Mouse (Mus musculus) cerebellum, postnatal 14 days (tissue): ENCODE measurements around the gene 4933428G20Rik.
A peak's percentile ranks its signal among the peaks of the same experiment; 100 is the strongest.

Source experiments
- DNase-seq, 2 experiments: peaks; one replicate each; pipeline ENCODE4 v3.0.0; 2021; ENCODE audit warnings: mixed read lengths in 2 of 2

4933428G20Rik gene

DNA sequence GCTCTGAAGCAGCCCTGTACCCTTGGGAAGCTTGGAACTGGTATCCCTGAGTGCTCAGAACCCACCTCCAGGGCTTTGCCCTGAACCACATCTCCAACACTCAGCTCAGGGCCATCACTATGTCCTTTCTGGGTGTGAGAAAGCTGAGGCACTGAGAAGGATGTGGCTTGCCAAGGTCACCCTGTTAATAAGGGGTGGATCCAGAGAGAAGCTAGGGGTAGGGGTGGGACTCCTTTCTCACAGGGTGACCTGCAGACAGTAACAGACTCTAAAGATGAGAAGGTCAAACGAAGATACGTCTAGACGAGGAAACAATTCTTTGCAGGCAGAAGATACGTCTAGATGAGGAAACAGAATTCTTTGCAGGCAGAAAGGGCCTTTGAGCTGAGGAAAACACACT, 2.7 kb upstream of the 4933428G20Rik start:
- no peak for DNase-seq

DNA sequence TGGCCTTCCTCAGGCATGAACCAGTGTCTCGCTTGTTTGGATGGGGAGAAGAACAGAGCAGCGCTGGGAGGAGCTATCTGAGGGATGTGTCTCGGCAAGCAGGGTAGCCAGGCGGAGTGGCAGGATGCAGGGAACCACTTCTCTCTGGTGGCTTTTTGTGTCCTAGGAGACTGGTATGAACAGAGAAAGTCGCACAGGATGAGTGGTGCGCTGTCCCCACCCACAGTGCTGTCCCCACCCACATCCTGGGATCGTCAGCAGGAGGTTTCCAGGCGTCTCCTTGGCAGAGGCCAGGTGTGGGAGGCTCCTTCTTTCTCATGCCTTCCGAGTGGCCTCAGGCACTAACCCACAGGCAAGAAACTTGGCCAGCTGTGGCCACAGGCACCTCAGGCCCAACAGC, 2.2 kb upstream of the 4933428G20Rik start:
- no peak for DNase-seq

DNA sequence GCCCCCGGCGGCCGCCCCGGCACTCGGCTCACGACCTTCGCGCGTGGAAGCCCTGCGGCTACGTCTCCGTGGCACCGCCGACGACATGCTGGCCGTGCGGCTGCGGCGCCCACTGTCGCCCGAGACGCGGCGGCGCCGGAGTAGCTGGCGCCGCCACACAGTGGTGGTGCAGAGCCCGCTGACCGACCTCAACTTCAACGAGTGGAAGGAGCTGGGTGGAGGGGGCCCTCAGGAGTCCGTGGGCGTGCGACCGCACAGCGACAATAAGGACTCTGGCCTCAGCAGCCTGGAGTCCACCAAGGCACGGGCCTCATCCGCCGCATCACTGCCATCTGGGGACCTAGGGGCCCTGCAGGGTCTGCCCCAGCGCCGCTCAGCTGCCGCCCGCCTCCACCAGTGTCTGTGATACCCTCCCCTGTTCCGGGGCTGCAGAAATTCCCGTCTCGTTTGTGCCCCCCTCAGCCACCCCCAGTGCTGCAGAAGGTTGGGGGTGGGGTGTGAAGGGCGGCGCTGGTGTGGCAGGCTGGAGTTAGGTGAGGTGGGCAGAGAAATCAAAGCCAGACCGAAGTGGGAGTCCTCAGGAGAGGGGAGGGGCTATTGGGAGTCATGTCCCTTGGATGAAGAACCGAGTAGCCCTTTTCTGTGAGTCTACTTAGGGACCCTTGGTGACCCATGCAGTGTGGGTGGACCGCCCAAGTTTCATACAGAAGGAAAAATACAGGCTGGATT, 744 bp upstream of the 4933428G20Rik start:
- DNase-seq = peak in 1 of 2 experiments; percentile 35

DNA sequence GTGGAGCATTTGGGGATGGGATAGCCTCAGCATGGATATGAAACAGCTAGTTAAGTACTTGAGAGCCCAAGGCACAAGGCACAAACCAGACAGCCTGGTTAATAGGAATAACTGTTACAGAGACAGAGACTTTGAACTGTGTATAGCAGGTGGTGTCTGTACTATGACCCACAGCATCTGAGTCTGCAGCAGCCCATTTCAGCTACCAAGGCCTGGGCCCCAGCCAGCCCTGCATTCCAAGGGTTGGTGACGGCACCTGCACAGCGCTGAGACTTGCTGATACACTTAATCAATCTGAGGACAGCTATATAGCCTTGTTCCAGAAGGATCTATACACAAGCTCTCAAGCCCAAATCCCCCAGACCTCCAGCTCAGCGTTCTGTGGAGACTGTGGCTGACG, 2.6 kb downstream of the 4933428G20Rik start:
- no peak for DNase-seq

DNA sequence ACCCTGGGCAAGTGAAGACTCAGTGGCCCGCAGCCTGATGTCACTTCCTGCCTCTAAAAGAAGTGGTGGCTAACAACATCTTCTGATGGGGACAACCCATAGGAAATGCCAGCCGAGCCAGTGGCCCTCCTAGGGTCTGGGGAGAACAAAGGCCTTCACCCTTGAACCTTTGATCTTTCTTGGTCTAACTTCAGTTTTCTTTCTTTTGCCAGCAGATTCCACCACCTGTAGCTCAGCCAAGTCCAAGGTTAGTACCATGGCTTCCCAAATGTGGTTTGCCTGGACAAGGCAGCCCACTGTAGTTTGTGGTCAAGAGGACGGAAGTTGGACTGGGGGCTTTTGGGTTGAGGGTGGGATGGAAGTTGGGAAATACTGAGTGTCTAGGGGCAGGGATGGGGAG, 7.3 kb downstream of the 4933428G20Rik start:
- DNase-seq = no peak

DNA sequence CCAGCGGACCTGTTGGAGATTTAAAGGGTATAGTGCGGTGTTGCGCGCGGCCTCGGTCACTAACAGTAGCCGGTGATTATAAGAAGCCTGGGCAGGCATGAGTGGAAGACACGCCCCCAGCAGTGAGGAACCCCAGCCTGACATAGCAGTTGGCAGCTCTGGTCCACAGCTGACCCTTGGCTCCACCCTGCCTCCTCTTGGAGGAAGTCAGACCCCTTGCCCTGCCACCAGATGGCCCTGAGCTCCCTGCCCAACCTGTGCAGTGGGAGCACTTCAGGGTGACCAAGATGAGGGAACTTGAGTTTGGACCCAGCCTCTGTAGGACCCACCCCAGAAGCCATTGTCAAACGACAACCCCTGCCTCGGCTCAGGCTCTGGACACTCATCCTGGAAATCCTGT, 8.5 kb downstream of the 4933428G20Rik start:
- peak in 1 of 2 experiments; percentile 53 for DNase-seq

DNA sequence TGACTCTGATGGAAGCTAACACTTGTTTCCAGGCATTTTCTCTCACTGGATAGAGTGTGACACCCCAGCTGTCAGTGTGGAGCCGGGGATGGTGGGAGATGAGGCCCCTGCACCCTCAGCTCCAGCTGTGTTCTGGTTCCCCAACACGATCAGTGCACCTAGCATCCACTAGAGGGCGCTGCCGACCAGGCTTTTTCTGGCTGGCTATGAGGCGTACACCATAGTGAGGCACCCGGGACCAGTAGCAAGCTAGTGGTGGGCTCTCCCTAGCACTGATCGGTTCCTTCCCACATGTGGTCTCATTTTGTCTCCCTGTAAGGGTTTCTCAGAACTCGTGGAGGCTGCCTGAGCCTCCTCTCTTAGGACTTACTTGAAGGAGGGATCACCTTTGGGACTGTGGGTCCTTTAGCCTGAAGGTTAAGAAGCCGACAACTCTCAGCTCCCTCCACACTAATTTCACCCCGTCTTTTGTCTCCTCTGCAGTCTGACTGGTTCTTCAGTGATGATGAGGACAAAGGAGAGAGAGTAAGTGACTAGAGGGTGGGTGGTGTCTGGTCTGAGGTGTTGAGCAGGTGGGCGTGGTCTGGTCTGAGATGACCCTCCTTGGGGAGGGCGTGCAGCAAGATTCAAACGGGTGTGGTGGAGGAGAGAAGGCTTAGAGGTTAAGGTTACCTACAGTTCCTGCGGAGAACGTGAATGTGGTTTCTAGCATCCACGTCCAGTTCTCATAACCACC, 10.4 kb downstream of the 4933428G20Rik start:
- peak; percentile 87 for DNase-seq

DNA sequence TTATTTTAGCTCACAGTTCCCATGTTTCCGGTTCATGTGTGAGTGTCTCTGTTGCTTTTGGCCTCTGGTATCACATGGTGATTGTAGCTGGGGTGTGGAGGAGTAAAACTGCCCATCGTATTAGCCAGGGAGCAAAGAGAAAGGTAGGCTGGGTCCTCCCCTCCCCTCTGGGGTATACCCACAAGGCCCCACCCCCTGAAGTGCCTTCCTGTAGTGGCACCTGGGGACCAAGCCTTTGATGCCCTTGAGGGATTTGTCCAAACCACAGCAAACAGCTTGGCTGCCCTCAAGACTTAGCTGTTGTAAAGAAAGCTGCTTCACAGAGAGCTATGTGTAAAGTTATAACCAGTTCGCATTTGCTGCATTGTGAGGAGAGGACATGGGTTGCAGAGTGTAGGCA, 12.5 kb downstream of the 4933428G20Rik start:
- no peak for DNase-seq

DNA sequence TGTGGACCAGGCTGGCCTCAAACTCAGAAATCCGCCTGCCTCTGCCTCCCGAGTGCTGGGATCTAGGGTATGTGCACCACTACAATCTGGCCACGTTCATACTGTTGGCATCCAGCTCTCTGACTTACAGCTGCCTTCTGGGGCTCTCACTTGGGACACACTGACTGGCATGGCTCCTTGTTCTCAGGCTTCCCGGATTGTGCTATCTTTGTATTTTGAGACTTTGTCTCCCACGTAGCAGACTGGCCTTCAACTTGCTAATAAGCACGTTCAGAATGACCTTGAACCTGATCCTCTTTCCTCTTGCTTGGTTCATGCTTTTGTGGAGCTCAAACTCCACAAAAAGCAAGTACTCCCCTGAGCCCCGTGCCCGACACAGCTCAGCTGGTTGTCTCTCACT, 14.5 kb downstream of the 4933428G20Rik start:
- no peak for DNase-seq

DNA sequence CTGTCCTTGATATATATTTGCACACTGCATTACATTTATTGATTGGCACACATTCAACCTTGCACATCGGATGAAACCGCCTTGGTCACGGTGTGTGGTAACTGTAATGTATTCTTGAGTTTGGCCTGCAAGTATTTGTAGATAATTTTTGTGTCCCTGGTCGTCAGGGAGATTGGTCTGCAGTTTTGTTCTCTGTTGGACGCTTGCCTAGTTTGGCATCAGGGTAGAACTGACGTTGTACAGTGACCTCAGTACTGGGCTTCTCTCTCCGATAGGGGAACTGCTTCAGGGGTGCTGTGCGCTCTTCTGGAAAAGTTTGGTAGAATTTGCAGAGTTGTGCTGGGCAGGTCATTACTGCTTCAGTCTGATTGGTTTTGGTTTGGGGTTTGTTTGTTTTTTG, 20.3 kb downstream of the 4933428G20Rik start:
- DNase-seq = no peak

DNA sequence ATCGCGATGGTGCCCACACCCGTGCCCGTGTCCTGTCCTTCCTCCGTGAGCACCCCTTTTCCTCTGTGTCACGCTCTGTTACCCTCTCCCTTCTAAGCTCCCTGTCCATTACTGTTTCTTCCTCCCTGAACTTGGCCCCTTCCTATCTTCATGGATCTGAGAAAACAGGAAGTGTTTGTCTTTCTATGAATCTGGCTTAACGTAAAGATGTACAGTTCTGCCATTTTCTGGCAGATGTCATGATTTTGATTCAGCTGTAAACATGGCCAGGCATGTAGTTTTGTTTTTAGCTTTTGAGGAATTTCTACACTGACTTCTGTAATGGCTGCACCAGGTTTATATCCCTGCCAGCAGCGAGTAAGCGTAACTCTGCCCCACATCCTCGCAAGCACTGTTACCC, 21.1 kb downstream of the 4933428G20Rik start:
- DNase-seq = no peak

DNA sequence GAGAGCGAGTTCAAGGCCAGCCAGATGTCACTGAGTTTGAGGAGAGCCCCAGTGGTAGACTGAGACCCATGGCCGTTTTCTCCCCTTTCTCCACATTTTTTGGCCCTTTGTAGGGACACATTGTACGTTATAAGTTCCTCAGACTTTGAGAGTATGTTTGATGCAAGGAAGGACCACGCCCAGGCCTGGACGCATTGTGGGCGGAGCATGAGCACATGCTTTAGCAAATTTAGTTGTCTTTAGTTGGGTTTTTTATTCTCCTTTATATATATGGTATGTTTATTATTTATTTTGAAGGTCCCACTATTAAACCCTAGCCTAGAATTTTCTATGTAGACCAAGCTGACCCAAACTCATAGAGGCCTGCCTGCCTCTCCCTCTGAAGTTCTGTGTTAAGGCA, 21.8 kb downstream of the 4933428G20Rik start:
- no peak for DNase-seq

DNA sequence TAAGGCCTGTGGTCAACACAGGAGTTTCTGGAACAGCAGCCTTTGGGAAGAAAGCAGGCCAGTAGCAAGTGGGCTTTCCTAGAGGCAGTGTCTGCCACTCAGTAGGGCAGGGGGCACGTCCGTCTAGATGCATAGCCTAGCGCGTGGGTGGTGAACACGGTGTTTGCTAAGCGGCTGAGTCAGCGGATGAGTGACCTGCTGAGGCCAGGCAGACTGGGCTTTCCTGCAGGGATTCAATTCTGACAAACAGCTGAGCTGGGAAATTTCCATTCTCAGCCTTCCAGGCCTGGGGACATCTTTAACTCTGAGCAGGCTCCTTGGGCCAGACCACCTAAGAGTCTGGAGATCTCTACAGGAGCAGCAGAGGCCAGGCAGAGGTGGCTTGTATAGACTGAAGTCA, 22.7 kb downstream of the 4933428G20Rik start:
- no peak for DNase-seq

DNA sequence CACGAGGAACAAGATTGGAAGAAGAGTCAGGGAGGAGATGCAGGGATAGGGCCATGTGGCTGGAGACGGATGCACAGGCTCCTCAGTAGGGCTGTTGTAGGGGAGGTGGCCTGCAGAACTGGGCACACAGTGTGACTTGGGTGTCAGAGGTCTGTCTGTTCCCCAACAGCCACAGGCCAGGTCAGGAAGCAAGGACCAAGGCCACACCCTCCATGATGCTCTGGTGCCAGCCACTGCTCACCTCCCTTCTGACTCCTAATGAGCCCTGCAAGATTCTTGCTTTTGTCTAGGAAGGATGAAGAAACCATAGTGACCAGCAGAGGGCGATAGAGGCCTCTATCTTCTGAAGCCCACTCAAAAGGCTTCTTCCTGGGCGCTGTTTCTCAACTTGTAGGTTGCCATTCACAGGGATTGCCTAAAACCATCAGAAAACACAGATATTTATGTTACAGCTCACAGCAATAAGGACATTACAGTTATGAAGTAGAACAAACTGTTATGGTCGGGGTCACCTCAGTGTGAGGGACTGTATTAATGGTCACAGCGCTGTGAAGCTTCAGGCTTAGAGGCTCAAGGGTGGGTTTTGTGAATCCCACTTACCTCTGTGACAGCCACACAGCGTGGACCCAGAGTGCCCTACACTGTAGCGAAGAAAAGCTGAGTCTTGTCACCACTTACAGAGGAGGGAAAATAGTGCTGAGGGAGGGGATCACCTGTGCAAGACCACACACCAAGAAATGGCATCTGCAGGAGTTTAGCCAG, 23.6 kb downstream of the 4933428G20Rik start:
- peak; percentile 87 to 93 for DNase-seq

DNA sequence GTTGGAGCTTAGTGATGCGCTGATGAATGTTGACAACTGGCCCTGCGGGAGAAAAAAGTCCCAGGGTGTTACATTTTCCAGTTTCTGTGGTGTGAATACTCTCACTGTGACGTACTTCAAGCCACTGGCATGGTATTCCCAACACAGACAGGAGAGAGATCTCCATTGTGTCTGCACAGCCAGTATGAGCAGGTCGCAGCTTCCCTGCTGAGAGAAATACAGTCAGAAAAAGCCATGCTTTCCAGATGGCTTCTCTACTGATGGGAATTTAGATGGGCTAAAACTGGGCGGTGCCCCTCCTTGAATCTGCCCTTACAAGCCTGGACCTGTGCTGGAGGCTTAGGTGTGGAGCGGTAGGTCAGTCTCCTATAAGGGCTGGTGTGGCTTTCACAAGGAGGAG, 28.9 kb downstream of the 4933428G20Rik start:
- DNase-seq = no peak

DNA sequence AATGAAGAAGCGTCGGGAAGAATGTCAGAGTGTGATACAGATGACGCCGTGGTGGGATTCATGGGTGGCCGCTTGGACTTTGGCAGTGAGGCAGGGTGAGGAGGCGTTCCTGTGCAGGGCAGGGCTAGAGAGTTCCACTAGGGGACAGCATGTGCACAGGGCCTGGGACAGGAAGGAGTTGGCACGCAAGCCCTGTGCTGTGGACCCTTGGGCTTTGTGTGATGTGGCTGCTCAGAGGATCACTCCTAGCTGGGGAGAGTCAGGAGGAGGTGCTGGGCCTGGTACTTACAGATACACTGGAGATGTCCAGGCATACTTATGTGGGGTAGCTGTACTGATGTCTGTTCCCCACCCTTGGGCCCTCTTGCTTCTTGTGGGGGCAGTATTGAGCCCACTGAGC, 30.3 kb downstream of the 4933428G20Rik start:
- no peak for DNase-seq

DNA sequence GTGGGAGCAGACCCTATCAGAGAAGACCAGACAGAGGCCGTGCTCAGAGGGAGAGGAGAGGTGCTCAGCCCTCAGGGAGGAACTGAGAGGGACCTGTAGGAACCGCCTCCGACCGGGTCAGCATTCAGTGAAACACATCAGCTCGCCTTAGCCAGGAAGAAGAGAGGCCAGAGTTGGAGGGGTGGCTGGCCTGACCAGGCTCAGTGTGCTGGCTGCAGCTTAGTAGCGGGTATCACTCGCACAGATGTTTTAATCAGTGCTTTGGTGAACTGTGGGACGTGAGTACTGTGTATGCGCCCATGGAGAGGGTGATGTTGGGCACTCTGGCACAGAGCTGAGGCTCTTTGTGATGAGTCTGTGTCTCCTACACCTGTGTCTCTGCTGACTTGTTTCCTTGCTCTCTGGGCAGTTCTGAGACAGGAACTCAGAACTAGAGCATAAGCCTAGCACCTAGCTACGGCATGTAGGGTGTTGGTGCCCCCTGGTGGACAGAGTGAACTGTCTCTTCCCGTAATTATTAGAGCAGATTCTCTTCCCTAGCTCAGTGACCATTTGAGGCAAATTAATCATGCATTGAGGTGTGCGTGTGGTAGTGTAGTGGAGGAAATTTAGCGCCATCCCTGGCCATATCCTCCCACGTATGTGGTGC, 31.4 kb downstream of the 4933428G20Rik start:
- peak; percentile 93 to 98 for DNase-seq

DNA sequence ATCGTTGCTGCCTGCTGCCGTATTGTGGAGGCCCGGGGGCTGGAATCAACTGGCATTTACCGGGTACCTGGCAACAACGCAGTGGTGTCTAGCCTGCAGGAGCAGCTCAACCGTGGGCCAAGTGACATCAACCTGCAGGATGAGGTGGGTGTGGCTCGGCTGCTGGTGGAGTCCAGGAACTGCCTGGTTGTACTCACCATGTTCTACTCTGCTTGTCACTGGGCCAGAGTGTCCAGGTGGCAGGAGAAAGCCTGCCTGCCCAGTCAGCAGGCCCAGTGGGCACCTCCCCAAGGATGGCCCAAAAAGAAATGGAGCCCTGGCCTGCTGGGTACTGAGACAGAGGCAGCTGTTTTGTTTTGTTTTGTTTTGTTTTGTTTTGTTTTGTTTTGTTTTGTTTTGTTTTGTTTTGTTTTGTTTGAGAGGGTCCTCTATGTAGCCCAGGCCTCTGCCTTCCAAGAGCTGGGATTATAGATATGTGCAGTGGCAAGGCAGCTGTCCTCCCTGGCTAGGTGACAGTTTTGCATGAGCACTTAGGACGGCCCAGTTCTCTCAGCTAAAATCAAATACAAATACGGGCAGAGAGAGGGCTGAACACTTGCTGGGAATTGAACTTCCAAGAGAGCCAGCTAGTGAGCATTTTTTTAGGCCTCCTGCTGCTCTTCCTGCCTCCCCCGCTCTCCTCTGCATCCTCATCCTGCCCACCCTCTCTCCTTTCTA, 33.5 kb downstream of the 4933428G20Rik start:
- peak; percentile 84 to 85 for DNase-seq

DNA sequence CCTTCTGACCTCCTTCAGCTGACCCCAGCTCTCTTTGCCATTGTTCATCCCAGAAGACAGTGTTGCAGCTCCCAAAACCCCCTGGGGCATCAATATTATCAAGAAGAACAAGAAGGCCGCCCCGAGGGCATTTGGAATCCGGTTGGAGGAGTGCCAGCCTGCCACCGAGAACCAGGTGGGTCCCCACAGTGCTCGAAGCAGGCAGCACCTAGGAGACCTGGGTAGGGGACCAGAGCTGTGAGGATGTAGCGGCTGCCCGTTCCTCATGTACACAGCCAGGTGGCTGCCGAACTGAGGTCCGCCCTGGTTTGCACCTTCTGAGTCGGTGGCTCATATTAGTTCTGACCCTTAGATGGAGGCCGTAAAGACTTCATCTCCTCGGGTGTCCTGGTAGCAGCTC, 34.2 kb downstream of the 4933428G20Rik start:
- DNase-seq = peak; percentile 43 to 56

DNA sequence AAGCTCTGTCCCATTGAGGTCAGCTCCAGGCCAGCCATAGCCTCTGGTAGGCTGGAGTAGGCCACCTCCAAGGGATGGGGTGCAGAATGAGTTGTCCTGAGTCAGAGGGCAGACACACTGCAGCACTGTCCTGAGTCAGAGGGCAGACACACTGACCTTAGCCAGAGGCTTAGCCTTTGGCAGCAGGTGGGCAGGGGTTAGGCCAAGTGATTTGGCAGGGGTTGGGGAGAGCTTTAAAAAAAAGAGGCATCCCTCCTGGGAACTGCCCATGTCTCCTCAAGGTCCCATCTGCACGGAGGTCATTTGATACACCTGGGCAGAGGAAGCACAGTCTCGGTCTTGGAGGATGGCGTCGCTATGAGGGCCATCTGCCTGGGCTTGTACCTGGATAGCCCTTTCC, 36.1 kb downstream of the 4933428G20Rik start:
- no peak for DNase-seq

DNA sequence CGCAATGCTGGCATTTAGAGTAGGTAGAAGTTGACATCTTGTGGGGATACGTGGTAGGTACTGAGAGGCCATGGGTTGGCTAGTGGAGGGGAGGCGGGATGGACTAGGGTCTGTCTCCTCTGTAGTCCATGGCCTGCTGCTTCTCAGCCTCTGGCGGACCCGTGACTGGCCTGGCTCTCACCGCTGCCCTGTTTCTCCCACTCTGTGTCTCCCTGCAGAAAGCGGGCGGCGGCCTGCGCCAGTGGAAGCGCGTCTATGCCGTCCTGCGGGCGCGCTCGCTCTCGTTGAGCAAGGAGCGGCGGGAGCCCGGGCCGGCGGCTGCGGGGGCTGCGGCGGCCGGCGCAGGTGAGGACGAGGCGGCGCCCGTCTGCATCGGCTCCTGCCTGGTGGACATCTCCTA, 37.0 kb downstream of the 4933428G20Rik start:
- DNase-seq = no peak

DNA sequence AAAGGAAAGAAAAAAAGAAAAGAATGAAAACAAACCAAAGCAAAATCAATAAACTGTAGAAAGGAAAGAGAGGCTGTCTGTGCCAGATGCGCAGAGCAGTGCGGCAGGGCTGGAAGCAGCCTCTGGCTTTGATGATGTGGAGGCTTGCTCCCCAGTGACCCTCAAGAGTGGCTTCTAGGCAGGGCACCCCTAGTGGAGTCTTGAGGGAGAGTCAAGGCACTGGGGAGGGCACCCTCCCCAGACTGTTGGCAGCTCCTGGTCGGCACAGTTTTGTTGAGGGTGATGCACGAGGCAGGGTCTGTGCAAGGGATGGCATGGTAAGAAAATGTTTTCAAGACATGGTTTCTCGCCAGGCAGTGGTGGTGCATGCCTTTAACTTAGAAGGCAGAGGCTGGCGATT, 37.6 kb downstream of the 4933428G20Rik start:
- no peak for DNase-seq
